Mouse (Mus musculus) liver, embryonic 14.5 days (tissue): ENCODE measurements at regions not wholly inside any gene's neighbourhood (a gene's known extent, or its start where the extent isn't known, plus 50 kb on each side); places are given as distances from the start of the nearest gene placed in this dataset.

Experiments used
- ATAC-seq: fragments of 200-750 bp; cut with Nextera tagmentation; 2 replicates; pipeline ENCODE4 v1.8.0; 2017; ENCODE audit warnings: moderate number of reproducible peaks, mild to moderate bottlenecking, moderate library complexity; ENCODE audit not compliant: insufficient read depth
- DNase-seq, 3 experiments: peaks; one replicate each; pipeline ENCODE4 v3.0.0-alpha.2; 2012 to 2013; ENCODE audit warnings: low read depth in 3 of 3, low spot score in 3 of 3
- H3K27ac ChIP-seq: fragments of 300-500 bp; sonication (generic); 2 replicates; pipeline ENCODE4 v1.5.1; 2014; ENCODE audit warnings: moderate library complexity, mild to moderate bottlenecking, control low read depth, inconsistent platforms
- H3K27me3 ChIP-seq: fragments of 300-500 bp; sonication (generic); 2 replicates; pipeline ENCODE4 v1.6.1; 2014; ENCODE audit warnings: mild to moderate bottlenecking, low read length, moderate library complexity; ENCODE audit not compliant: control insufficient read depth, insufficient read depth
- H3K36me3 ChIP-seq: fragments of 300-500 bp; sonication (generic); replicated peaks from 2 replicates; pipeline ENCODE4 v1.6.1; 2014; ENCODE audit warnings: low read depth; ENCODE audit not compliant: control insufficient read depth, insufficient read depth
- H3K4me1 ChIP-seq, 2 experiments: fragments of 200-500 bp in 1 of 2; fragments of 300-500 bp in 1 of 2; sonication (generic) in 1 of 2; replicated peaks; 2 replicates each; pipeline ENCODE4 v1.6.1; 2012 to 2014; ENCODE audit warnings: antibody characterized with exemption in 1 of 2, inconsistent platforms in 1 of 2, low read length in 1 of 2; ENCODE audit not compliant: control insufficient read depth in 2 of 2, insufficient read depth in 2 of 2
- H3K4me2 ChIP-seq: fragments of 300-500 bp; sonication (generic); 2 replicates; pipeline ENCODE4 v1.6.1; 2014; ENCODE audit warnings: low read depth, mild to moderate bottlenecking, control low read depth, moderate library complexity
- H3K4me3 ChIP-seq, 2 experiments: fragments of 200-500 bp in 1 of 2; fragments of 300-500 bp in 1 of 2; sonication (generic) in 1 of 2; 2 replicates each; pipeline ENCODE4 v1.5.1; 2012 to 2014; ENCODE audit warnings: low read depth in 2 of 2, low read length in 2 of 2, mild to moderate bottlenecking in 2 of 2, control low read depth in 1 of 2, inconsistent platforms in 1 of 2, moderate library complexity in 1 of 2; ENCODE audit not compliant: insufficient read depth in 1 of 2
- H3K9ac ChIP-seq: fragments of 300-500 bp; sonication (generic); replicated peaks from 2 replicates; pipeline ENCODE4 v1.6.1; 2014; ENCODE audit warnings: mild to moderate bottlenecking, control low read depth, moderate library complexity
- H3K9me3 ChIP-seq: fragments of 300-500 bp; sonication (generic); 2 replicates; pipeline ENCODE4 v1.6.1; 2016; ENCODE audit warnings: low read length, mixed read lengths; ENCODE audit not compliant: control insufficient read depth
- CTCF ChIP-seq: IDR thresholded peaks from 2 replicates; pipeline ENCODE4 v1.5.1; 2016; ENCODE audit warnings: antibody characterized with exemption, low read depth, control low read depth
- EP300 ChIP-seq: IDR thresholded peaks from 2 replicates; pipeline ENCODE4 v1.6.1; 2016; ENCODE audit warnings: antibody characterized with exemption, low read depth
- WGBS: fragments of 180-500 bp; shearing (Covaris S2); extraction: QIAGEN DNeasy Blood & Tissue Kit; methylation state at CpG from one replicate; pipeline ENCODE4 v1.1.7; 2014; ENCODE audit not compliant: insufficient replicate concordance; 5-methylcytosine and 5-hydroxymethylcytosine counted together

DNA sequence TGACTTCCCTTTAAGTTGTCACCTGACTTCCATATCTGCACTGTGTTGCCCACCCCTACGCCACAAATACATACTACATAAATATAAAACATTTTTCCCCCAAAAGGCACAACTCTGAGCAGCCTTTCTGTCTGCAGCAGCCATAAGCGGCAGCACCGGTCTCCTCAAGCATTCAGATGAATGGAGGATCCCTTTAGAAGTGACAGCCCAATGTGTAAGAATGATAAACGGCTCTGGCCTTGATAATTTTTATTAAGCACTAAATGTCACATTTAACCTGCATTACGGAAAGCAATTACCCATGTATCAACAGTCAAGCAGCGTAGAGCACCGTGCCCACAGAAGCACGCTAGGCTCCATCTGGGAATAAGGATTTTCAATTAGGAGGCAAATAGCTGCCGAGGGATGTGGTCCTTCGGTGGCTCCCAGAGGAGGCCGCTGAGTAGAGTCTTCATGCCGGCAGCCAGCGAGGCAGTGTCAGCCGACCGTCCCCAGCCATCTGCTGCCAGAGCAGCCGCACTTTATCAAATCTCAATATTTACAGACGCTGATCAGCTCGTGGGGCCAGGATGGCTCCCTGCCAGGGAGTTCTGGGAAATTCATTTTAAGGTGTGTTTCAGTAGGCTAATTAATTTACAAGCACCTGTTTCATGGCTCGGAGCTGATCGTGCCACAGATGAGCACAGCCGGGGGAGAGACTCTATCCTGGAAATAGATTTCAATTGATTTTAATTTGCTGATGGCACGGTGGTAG lies 190.3 kb downstream of the Tex29 start:
- Histone ChIP-seq H3K36me3 (no peaks in the 10 kb centered on the region), H3K9me3 (no peaks in the 10 kb centered on the region), H3K4me2 (no peak overlapping the region), H3K27me3 (no peaks in the 10 kb centered on the region), H3K9ac (no peak overlapping the region), H3K4me1 (peaks cover 0 to 5% of the 10 kb centered on the region in 2 experiments; a peak in 1 of 4 replicates), H3K4me3 (no peak overlapping the region), H3K27ac (no peak overlapping the region)
- 68% methylated on average over 22 of the region's 22 CpGs for WGBS
- DNase-seq (no peak), ATAC-seq (no peak)
- no peak for TF ChIP-seq CTCF
- TF ChIP-seq EP300 = no peak

DNA sequence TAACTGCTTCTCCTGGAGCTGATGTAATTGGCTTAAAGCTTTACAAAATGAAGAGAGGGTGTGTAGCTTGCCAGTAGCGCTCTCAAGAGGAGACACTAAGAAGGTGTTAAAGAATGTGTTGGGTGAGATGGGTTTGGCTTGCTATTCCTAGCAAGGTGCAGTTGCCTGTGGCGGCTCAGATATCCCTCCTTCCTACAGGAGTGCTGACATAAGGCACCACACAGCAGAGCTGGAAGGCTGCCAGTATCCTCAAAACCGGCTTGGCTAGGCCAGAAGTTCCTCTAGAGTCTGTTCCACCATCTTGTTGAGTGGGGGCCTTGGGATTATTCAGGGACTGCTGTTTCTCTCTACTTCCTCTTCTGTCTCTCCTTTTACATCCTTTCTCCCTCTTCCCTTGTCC lies 191.5 kb downstream of the Tex29 start:
- H3K9ac ChIP-seq = no peak overlapping the region
- no peaks in the 10 kb centered on the region for H3K27me3 ChIP-seq
- peaks cover 0 to 5% of the 10 kb centered on the region in 2 experiments; a peak in 1 of 4 replicates for H3K4me1 ChIP-seq
- 53% methylated on average over 3 of the region's 3 CpGs for WGBS
- H3K27ac ChIP-seq = no peak overlapping the region
- no peaks in the 10 kb centered on the region for H3K36me3 ChIP-seq
- H3K4me3 ChIP-seq = no peak overlapping the region
- H3K9me3 ChIP-seq = no peaks in the 10 kb centered on the region
- ATAC-seq = no peak
- H3K4me2 ChIP-seq = no peak overlapping the region
- TF ChIP-seq EP300 (no peak), CTCF (no peak)
- DNase-seq = no peak

DNA sequence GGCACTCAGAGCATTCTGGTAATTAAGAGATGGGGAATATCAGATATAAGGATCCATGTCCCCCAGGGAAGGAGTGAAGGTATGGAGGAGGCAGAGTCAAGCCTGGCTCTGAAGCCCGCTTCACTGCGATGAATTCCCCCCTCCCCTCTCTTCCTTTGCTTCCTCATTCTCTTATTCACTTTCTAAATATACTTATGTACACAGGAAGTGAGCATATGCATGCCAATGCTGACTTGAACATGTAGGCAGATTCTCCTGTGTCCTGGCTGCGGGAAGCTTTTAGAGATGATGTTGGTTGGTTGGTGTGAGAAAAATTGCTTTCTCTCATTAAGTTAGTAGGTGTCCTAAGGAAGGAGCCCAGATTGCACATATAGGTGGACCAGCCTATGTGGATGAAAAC lies 192.1 kb downstream of the Tex29 start:
- TF ChIP-seq CTCF (no peak), EP300 (no peak)
- no peaks in the 10 kb centered on the region for H3K36me3 ChIP-seq
- DNase-seq (no peak), ATAC-seq (no peak)
- no peak overlapping the region for H3K9ac ChIP-seq
- peaks cover 0 to 5% of the 10 kb centered on the region in 2 experiments; a peak in 1 of 4 replicates for H3K4me1 ChIP-seq
- no peak overlapping the region for H3K4me3 ChIP-seq
- H3K4me2 ChIP-seq = no peak overlapping the region
- no peaks in the 10 kb centered on the region for H3K9me3 ChIP-seq
- H3K27ac ChIP-seq = no peak overlapping the region
- 30% methylated on average over 3 of the region's 3 CpGs for WGBS
- H3K27me3 ChIP-seq = no peaks in the 10 kb centered on the region

DNA sequence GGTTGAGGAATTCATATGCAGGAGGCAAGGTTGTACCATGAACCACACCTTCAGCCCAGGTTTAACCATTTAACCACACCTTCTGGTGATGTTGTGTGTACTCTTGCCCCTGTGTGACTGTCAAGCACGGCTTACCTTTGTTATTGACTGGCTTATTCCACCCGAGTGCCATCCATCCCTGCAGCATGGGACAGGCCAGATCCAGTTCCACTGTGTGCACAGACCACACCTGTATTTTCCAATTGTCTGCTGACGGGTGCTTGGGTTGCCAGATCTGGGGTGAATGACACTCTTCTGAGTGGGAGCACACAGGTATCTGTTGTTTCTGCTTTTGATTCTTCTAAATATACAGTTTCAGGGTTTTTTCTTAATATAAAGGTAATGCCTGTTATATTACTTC lies 196.1 kb downstream of the Tex29 start:
- no peak overlapping the region for H3K4me3 ChIP-seq
- H3K9me3 ChIP-seq = no peaks in the 10 kb centered on the region
- peaks cover 0 to 5% of the 10 kb centered on the region in 2 experiments; a peak in 1 of 4 replicates for H3K4me1 ChIP-seq
- no peaks in the 10 kb centered on the region for H3K27me3 ChIP-seq
- H3K9ac ChIP-seq = no peak overlapping the region
- no peak overlapping the region for H3K4me2 ChIP-seq
- no peak for TF ChIP-seq CTCF
- TF ChIP-seq EP300 = no peak
- H3K27ac ChIP-seq = no peak overlapping the region
- ATAC-seq (no peak), DNase-seq (no peak)
- no peaks in the 10 kb centered on the region for H3K36me3 ChIP-seq
- 40% methylated on average over 3 of the region's 3 CpGs for WGBS

DNA sequence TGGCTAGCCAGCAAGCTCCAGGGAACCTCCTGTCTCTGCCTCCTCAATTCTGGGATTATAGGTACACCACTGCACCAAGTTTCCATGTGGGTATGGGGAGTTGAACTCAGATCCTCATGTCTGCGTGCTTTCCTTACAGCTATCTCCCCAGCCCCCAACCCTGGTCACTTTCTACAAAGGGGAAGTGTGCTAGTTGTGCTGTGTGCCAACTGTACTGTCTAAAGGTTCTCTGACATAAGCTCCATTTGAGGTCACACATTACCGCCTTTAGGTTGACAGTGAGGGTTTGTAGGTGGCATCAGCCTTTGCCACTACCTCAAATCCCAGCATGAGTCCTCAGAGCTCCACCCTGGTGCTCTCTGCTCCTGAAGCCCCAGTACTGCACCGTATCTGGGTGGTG lies 200.7 kb downstream of the Tex29 start:
- H3K27me3 ChIP-seq = no peaks in the 10 kb centered on the region
- no peak overlapping the region for H3K4me3 ChIP-seq
- no peaks in the 10 kb centered on the region for H3K36me3 ChIP-seq
- TF ChIP-seq EP300 = no peak
- no peak for TF ChIP-seq CTCF
- no peaks in the 10 kb centered on the region for H3K9me3 ChIP-seq
- no peak overlapping the region for H3K4me2 ChIP-seq
- ATAC-seq (no peak), DNase-seq (no peak)
- WGBS = 42% methylated on average over 3 of the region's 3 CpGs
- H3K27ac ChIP-seq = no peak overlapping the region
- 0 out of 4 replicates have a peak, but pooled peaks cover 0 to 4% of the 10 kb centered on the region in 2 experiments for H3K4me1 ChIP-seq
- H3K9ac ChIP-seq = no peak overlapping the region
